Mouse (Mus musculus) hindbrain, embryonic 14.5 days (tissue): Measurements from ENCODE around the gene Plekhm3. TPM values are rescaled to one million over a fixed set of nuclear protein-coding genes. Genes with fewer than 3 reads are reported as not detected.

Source experiments
- ATAC-seq: fragments of 200-750 bp; cut with Nextera tagmentation; 2 replicates; pipeline ENCODE4 v1.8.0; 2017; ENCODE audit warnings: moderate number of reproducible peaks, mild to moderate bottlenecking, moderate TSS enrichment, moderate library complexity; ENCODE audit not compliant: low FRiP score
- DNase-seq: peaks from one replicate; pipeline ENCODE4 v3.0.0-alpha.2; 2015; ENCODE audit warnings: low spot score
- H3K27ac ChIP-seq: fragments of 300-500 bp; sonication (generic); 2 replicates; pipeline ENCODE4 v1.5.1; 2014; ENCODE audit warnings: mild to moderate bottlenecking, moderate library complexity
- H3K27me3 ChIP-seq: fragments of 300-500 bp; sonication (generic); 2 replicates; pipeline ENCODE4 v1.6.1; 2014; ENCODE audit warnings: mild to moderate bottlenecking, low read length, mixed read lengths; ENCODE audit not compliant: control insufficient read depth, insufficient read depth
- H3K36me3 ChIP-seq: fragments of 300-500 bp; sonication (generic); replicated peaks from 2 replicates; pipeline ENCODE4 v1.6.1; 2014; ENCODE audit not compliant: control insufficient read depth, insufficient read depth
- H3K4me1 ChIP-seq: fragments of 300-500 bp; sonication (generic); replicated peaks from 2 replicates; pipeline ENCODE4 v1.6.1; 2014; ENCODE audit warnings: antibody characterized with exemption, low read length, mixed read lengths; ENCODE audit not compliant: control insufficient read depth, insufficient read depth
- H3K4me2 ChIP-seq: fragments of 300-500 bp; sonication (generic); replicated peaks from 2 replicates; pipeline ENCODE4 v1.6.1; 2014; ENCODE audit warnings: mild to moderate bottlenecking, moderate library complexity
- H3K4me3 ChIP-seq: fragments of 300-500 bp; sonication (generic); replicated peaks from 2 replicates; pipeline ENCODE4 v1.5.1; 2014; ENCODE audit warnings: mild to moderate bottlenecking, low read length
- H3K9ac ChIP-seq: fragments of 300-500 bp; sonication (generic); 2 replicates; pipeline ENCODE4 v1.6.1; 2014
- H3K9me3 ChIP-seq: fragments of 300-500 bp; sonication (generic); 2 replicates; pipeline ENCODE4 v1.6.1; 2016; ENCODE audit warnings: low read length; ENCODE audit not compliant: control insufficient read depth
- WGBS: fragments of 180-500 bp; shearing (Covaris S2); extraction: QIAGEN DNeasy Blood & Tissue Kit; methylation state at CpG from one replicate; pipeline ENCODE4 v1.1.7; 2014; 5-methylcytosine and 5-hydroxymethylcytosine counted together
- polyA plus RNA-seq: library from polyadenylated mRNA; unstranded; fragments of >200 nt; fragmentation: Nextera tagmentation; extraction: Ambion mirVana; gene quantifications from 2 replicates; pipeline ENCODE4 v1.2.1, GENCODE M21; 2014

The Plekhm3 gene
- polyA plus RNA-seq, 1 experiment from 2014 or later: 9.1 TPM

- Histone ChIP-seq H3K4me2 (no peak overlapping the region), H3K4me1 (no peaks in the 10 kb centered on the region), H3K9ac (no peak overlapping the region), H3K27me3 (no peaks in the 10 kb centered on the region), H3K9me3 (no peaks in the 10 kb centered on the region), H3K4me3 (no peak overlapping the region), H3K27ac (no peak overlapping the region), H3K36me3 (no peaks in the 10 kb centered on the region)
- WGBS: 79% methylated on average over 10 of the region's 10 CpGs
- no peak for ATAC-seq
- no peak for DNase-seq
Measured at GRCm38 (mm10) chr1:64756640-64757030, 200.0 kb downstream of the Plekhm3 start.

- DNase-seq: no peak
- no peak overlapping the region for H3K27ac ChIP-seq
- ATAC-seq: no peak
- H3K27me3 ChIP-seq: no peaks in the 10 kb centered on the region
- H3K4me2 ChIP-seq: no peak overlapping the region
- 74% methylated on average over 7 of the region's 7 CpGs for WGBS
- H3K4me1 ChIP-seq: no peaks in the 10 kb centered on the region
- H3K36me3 ChIP-seq: no peaks in the 10 kb centered on the region
- H3K4me3 ChIP-seq: no peak overlapping the region
- no peak overlapping the region for H3K9ac ChIP-seq
- H3K9me3 ChIP-seq: no peaks in the 10 kb centered on the region
Measured at GRCm38 (mm10) chr1:64755971-64756639, 200.5 kb downstream of the Plekhm3 start.

GRCm38 (mm10) chr1:64754658-64755057, 202.0 kb downstream of the Plekhm3 start:
- Histone ChIP-seq H3K27me3 (no peaks in the 10 kb centered on the region), H3K9ac (no peak overlapping the region), H3K27ac (no peak overlapping the region), H3K4me2 (no peak overlapping the region), H3K36me3 (no peaks in the 10 kb centered on the region), H3K4me3 (no peak overlapping the region), H3K4me1 (no peaks in the 10 kb centered on the region), H3K9me3 (no peaks in the 10 kb centered on the region)
- 91% methylated on average over 5 of the region's 5 CpGs for WGBS
- ATAC-seq (no peak), DNase-seq (no peak)

- Histone ChIP-seq H3K36me3 (no peaks in the 10 kb centered on the region), H3K4me2 (no peak overlapping the region), H3K4me1 (no peaks in the 10 kb centered on the region), H3K4me3 (no peak overlapping the region), H3K9ac (no peak overlapping the region), H3K9me3 (no peaks in the 10 kb centered on the region), H3K27ac (no peak overlapping the region), H3K27me3 (no peaks in the 10 kb centered on the region)
- WGBS: 76% methylated on average over 7 of the region's 7 CpGs
- ATAC-seq (no peak), DNase-seq (no peak)
Measured at GRCm38 (mm10) chr1:64753668-64754067, 203.0 kb downstream of the Plekhm3 start.

- Histone ChIP-seq H3K4me1 (no peaks in the 10 kb centered on the region), H3K27me3 (no peaks in the 10 kb centered on the region), H3K27ac (no peak overlapping the region), H3K4me2 (no peak overlapping the region), H3K36me3 (no peaks in the 10 kb centered on the region), H3K9me3 (no peaks in the 10 kb centered on the region), H3K9ac (no peak overlapping the region), H3K4me3 (no peak overlapping the region)
- DNase-seq (no peak), ATAC-seq (no peak)
- 89% methylated on average over 8 of the region's 8 CpGs for WGBS
Measured at GRCm38 (mm10) chr1:64753109-64753508, 203.5 kb downstream of the Plekhm3 start.

GRCm38 (mm10) chr1:64744616-64745015, 212.0 kb downstream of the Plekhm3 start:
- no peaks in the 10 kb centered on the region for H3K4me1 ChIP-seq

GRCm38 (mm10) chr1:64742741-64743408, 213.7 kb downstream of the Plekhm3 start:
- H3K9ac ChIP-seq: no peak overlapping the region
- no peak overlapping the region for H3K4me2 ChIP-seq
- ATAC-seq (no peak), DNase-seq (no peak)
- no peaks in the 10 kb centered on the region for H3K9me3 ChIP-seq
- H3K27me3 ChIP-seq: peaks cover 14% of the 10 kb centered on the region
- no peaks in the 10 kb centered on the region for H3K36me3 ChIP-seq
- no peak overlapping the region for H3K27ac ChIP-seq
- WGBS: 91% methylated on average over 18 of the region's 18 CpGs
- H3K4me3 ChIP-seq: no peak overlapping the region
- no peaks in the 10 kb centered on the region for H3K4me1 ChIP-seq

More at GRCm38 (mm10) chr1:64744616-64745015, 212.0 kb downstream of the Plekhm3 start:
- ATAC-seq: no peak
- no peak overlapping the region for H3K4me3 ChIP-seq
- no peak overlapping the region for H3K4me2 ChIP-seq
- no peaks in the 10 kb centered on the region for H3K9me3 ChIP-seq
- DNase-seq: no peak
- H3K27me3 ChIP-seq: no peaks in the 10 kb centered on the region; the same call in 1 of the 2 replicates
- no peaks in the 10 kb centered on the region for H3K36me3 ChIP-seq
- H3K9ac ChIP-seq: no peak overlapping the region
- no peak overlapping the region for H3K27ac ChIP-seq

GRCm38 (mm10) chr1:64738661-64739082, 218.0 kb downstream of the Plekhm3 start:
- Histone ChIP-seq H3K9ac (no peak overlapping the region), H3K27me3 (peaks cover 51% of the 10 kb centered on the region), H3K27ac (no peak overlapping the region), H3K4me1 (peaks cover 27% of the 10 kb centered on the region), H3K36me3 (no peaks in the 10 kb centered on the region), H3K4me2 (peak overlapping the region; percentile 98), H3K4me3 (peak overlapping the region; percentile 60; the same call in 1 of the 2 replicates), H3K9me3 (no peaks in the 10 kb centered on the region)
- DNase-seq (no peak), ATAC-seq (no peak)
- under 1% methylated on average over 14 of the region's 14 CpGs for WGBS

- peak overlapping the region; percentile 98 for H3K4me2 ChIP-seq
- H3K9ac ChIP-seq: no peak overlapping the region
- no peaks in the 10 kb centered on the region for H3K36me3 ChIP-seq
- H3K4me3 ChIP-seq: peak overlapping the region; percentile 60
- peaks cover 27% of the 10 kb centered on the region for H3K4me1 ChIP-seq
- H3K9me3 ChIP-seq: no peaks in the 10 kb centered on the region
- peaks cover 56% of the 10 kb centered on the region for H3K27me3 ChIP-seq
- DNase-seq (no peak), ATAC-seq (no peak)
- WGBS: under 1% methylated on average over 11 of the region's 11 CpGs
- H3K27ac ChIP-seq: no peak overlapping the region
Measured at GRCm38 (mm10) chr1:64738180-64738555, 218.5 kb downstream of the Plekhm3 start.
